Mouse (Mus musculus) olfactory bulb, adult 2 months (tissue): ENCODE data around the gene Siva1.

Source experiments
- CTCF ChIP-seq: fragments of 200-500 bp; IDR thresholded peaks from 2 replicates; pipeline ENCODE4 v1.5.1; 2012; ENCODE audit warnings: low read depth, mild to moderate bottlenecking, low read length, moderate library complexity; ENCODE audit not compliant: insufficient read depth
- POLR2A ChIP-seq: fragments of 200-500 bp; IDR thresholded peaks from 2 replicates; pipeline ENCODE4 v1.6.1; 2012; ENCODE audit warnings: mild to moderate bottlenecking, low read depth, low read length, moderate library complexity; ENCODE audit not compliant: insufficient read depth

GRCm38 (mm10) chr12:112618981-112619685, 25.3 kb upstream of the Siva1 start:
- TF ChIP-seq CTCF (no peak), POLR2A (no peak)
